Mouse (Mus musculus): Measurements from ENCODE around the gene Gm20696.
A peak's percentile ranks its signal among the peaks of the same experiment; 100 is the strongest.

- TF ChIP-seq CTCF (IDR thresholded peaks at IDR 0.05; ENCODE audit: low read depth, low read length) (peak; percentile 42), POLR2A (IDR thresholded peaks at IDR 0.05; ENCODE audit: insufficient read depth, low read length) (no peak), EP300 (IDR thresholded peaks at IDR 0.05; ENCODE audit: insufficient read depth, low read depth, low read length) (no peak)
These were observed 18.3 kb upstream of the Gm20696 start for GRCm38 (mm10) chr6:99684899-99685298.

Measured in ES-Bruce4 (cell line).